Mouse (Mus musculus) spleen, adult 2 months (tissue): ENCODE measurements around the gene Ush2a.

ENCODE experiments used
- CTCF ChIP-seq: fragments of 200-500 bp; IDR thresholded peaks from 2 replicates; pipeline ENCODE4 v1.5.1; 2011; ENCODE audit warnings: mild to moderate bottlenecking, inconsistent platforms; ENCODE audit not compliant: insufficient read depth, insufficient read length, insufficient replicate concordance; ENCODE audit errors: extremely low read depth
- POLR2A ChIP-seq: fragments of 200-500 bp; IDR thresholded peaks from 2 replicates; pipeline ENCODE4 v1.6.1; 2011; ENCODE audit warnings: low read depth, low read length, inconsistent platforms

DNA sequence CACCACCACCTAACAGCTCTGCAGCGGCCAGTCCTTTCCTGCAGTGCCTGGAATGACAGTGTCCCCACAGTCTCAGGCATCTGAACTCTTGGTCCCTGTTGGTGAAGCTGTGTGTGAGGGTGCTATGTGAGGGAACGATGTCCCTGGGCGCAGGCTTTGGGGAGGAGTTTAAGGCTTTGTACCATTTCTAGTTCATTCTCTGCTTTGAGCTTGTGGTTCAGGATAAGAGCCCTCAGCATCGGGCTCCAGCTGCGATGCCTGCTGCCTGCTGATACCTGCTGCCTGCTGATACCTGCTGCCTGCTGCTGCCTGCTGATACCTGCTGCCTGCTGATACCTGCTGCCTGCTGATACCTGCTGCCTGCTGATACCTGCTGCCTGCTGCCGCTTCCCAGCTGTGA is 711.3 kb downstream of the Ush2a start:
- TF ChIP-seq CTCF (no peak), POLR2A (no peak)
